Mouse (Mus musculus): ENCODE measurements around the gene Ms4a6c.
"Not testable (repeated sequence)": the region's sequence is repeated elsewhere in the genome, so short reads cannot be mapped to it uniquely, and the experiment has no call there.

The Ms4a6c gene

DNA sequence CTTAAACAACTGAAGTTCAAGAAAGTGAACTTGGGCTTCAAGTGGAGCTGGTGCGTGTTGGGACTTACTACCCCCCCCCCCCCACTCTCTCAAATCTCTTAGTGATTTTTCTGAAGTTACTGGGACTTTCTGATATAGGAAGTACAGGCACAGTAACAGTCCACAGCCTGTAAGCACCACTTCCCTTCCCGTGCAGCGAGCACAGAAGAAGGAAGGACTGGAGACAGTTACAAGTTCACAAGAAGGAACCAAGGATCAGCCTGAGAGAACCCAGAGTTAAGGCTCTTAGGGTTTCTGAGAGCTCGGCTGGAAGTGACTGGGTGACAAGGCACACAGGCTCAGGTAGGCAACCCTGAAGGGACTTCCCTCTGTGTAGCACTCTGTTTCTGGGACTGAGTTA lies at the start of gene Ms4a6c:
Gene Ms4a6c, plus strand, starts transcription at position 152 of the 400 bp plus-strand sequence.
- DNase-seq (ENCODE audit: low read depth, low spot score), result not testable (repeated sequence)

DNA sequence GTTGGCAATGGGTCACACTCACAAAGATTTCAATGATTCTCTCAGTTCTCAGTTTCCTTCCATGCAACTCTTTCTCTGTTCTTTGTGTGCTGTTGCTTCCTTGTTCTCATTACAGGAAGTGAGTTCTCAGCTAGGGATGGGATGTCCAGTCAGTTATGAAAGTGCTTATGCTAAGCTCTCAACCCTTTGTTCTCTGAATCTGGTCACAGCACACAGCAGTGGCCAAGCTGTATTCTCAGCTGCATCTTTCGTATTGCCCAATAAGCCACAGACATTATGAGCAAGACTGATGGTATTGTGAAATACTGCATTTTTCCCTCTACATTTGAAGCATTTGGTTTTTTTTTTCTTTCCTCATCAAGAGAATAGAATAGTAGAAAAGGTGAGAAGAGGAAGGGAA lies 38.0 kb upstream of the Ms4a6c start:
- DNase-seq (ENCODE audit: low read depth, low spot score), result not testable (repeated sequence)

DNA sequence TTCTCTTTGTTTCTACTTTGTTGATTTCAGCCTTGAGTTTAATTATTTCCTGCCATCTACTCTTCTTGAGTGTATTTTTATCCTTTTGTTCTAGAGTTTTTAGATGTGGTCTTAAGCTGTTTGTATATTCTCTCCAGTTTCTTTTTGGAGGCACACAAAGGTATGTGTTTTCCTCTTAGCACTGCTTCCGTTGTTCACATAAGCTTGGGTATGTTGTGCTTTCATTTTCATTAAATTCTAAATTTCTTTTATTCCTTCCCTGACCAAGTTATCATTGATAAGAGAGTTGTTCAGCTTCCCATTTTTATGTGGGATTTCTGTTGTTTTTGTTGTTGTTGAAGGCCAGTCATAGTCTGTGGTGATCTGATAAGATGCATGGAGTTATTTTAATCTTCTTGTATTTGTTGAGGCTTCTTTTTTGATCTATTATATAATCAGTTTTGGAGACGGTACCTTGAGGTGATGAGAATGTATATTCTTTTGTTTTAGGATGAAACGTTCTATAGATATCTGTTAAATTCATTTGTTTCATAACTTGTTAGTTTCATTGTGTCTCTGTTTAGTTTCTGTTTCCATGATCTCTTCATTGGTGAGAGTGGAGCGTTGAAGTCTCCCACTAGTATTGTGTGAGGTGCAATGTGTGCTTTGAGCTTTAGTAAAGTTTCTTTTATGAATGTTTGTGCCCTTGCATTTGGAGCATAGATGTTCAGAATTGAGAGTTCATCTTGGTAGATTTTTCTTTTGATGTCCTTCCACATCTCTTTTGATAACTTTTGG lies 33.9 kb upstream of the Ms4a6c start:
- DNase-seq (ENCODE audit: low read depth, low spot score), result no peak

DNA sequence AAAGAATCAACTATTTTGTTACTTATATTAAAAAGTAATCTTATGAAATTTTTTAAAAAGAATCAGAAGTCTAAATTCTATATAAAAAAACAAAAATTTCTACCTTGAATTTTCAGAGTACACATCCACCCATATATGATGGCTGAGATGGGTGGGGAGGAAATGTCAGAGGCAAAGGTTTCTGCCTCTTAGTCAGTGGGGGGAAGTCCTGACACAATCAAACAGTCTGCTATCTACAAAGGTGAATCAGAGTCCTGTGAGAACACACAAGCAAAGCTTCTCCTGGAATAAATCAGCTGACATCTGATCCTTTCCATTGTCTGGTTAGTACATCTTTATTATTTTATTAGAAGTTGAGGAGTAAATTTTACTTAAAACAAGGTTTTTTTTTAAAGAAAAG lies 25.8 kb upstream of the Ms4a6c start, which contains the start of gene Ms4a4b:
Gene Ms4a4b, plus strand, starts transcription at position 216 of the 400 bp plus-strand sequence.
- DNase-seq (ENCODE audit: low read depth, low spot score), result no peak

DNA sequence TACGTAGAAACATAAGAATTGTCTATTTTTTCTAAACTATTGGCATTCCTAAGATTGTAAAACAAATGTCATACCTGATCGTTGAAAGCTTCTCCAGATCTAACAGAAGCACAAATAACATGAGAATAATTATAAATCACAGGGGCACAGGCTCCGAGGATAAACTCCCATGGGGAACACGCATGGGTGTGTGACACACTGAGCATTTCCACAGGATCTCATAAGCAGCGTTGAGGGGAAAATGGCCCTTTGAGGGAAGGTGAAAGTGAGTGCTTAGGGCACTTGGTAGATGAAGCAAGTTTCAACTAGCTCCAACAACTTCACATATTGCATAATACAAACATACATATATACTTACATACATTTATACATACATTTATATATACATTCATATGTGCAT lies 25.2 kb upstream of the Ms4a6c start:
- no peak for DNase-seq (ENCODE audit: low read depth, low spot score)

DNA sequence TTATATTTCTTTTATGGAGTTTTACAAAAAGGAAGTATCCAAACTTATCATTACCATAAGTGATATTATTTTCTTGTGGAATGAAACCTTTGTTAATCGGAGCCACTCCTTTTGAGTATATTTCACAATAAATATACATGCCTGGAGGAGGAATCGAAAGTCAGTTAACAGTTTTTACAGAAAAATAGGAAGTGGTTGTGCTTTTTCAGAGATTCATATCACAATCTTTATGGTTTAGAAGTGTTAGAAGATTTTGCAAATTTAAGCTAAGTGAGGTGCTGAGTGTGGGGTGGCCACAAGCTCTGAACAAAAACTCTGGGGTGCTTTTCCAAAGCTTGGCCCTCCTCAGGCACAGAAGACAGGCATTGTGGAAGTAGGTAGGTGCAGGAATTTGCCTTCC lies 21.9 kb upstream of the Ms4a6c start:
- DNase-seq (ENCODE audit: low read depth, low spot score), result no peak

DNA sequence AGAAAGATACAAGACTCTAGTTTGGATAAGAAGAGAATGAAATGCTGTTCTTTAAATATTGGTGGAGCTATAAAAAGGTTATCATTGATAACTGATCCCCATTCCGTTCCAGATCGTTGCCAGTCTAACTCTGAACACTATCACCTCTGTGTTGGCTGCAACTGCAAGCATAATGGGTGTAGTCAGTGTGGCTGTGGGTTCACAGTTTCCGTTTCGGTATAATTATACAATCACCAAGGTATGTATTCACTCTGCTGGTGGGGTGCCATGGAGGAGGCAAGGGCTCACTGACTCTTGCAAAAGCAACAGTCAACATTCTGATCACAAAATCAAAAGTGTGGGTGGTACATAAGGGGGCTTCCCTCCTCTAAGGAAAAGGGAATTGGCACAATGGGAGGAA lies 10.1 kb upstream of the Ms4a6c start:
- not testable (repeated sequence) for DNase-seq (ENCODE audit: low read depth, low spot score)

DNA sequence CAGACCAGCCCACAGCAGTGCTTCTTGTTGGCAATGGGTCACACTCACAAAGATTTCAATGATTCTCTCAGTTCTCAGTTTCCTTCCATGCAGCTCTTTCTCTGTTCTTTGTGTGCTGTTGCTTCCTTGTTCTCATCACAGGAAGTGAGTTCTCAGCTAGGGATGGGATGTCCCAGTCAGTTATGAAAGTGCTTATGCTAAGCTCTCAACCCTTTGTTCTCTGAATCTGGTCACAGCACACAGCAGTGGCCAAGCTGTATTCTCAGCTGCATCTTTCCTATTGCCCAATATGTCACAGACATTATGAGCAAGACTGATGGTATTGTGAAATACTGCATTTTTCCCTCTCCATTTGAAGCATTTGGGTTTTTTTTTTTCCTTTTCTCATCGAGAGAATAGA lies 4.4 kb upstream of the Ms4a6c start:
- not testable (repeated sequence) for DNase-seq (ENCODE audit: low read depth, low spot score)

DNA sequence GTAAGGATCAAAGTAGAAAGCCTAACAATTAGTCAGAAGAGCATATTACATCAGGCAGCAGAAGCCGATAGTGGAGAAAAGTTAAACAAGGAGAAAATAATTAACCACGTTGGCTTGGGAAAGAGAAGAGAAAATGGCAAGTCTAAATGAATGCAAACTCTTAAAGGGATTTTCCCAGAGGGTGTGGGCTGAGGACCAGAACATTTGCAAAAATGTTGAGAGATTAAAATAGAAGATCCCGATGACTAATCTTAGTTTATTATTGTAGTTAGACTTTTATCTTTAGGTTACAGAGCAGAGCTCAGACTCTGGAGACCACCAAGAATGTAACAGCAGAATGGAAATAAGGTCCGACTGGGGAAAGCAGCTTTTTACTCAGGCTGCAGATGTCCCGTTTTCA lies 2.7 kb upstream of the Ms4a6c start:
- DNase-seq (ENCODE audit: low read depth, low spot score), result no peak

DNA sequence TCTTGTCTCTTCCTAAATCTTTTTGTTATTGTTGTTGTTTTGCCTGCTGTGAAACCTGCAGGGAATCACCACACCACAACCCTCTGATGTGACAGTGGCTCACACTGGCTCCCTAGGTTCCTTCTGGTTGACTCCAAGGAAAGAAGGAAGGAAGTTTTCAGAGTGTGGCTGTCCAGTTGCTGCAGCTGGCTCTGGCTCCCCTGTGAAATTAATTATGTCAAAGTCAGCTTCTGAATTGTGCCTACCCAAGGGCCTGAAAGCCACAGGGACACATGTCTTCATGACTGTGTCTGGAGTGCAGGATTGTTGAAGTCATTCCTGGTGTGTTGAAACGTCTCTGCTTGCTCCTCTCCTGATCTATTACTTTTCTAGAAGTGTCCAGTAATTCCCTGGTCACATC lies 805 bp upstream of the Ms4a6c start:
- not testable (repeated sequence) for DNase-seq (ENCODE audit: low read depth, low spot score)

DNA sequence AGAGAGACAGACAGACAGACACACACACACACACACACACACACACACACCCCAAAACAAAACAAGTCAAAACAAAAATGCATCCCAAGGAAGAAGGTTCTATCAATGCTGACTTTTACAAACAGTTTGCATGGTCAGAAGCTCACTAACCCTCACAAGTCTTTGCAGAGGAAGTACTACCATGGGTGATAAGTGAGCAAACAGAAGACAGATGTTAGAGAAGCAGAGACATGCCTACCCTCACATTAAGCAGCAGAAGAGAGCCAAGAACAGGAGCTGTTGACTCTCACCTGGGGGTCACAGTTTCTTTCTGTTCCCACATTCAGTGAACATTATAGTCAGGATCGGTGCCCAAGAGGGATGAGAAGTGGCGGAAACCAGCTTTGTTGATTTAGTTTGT lies 10.5 kb downstream of the Ms4a6c start:
- no peak for DNase-seq (ENCODE audit: low read depth, low spot score)

DNA sequence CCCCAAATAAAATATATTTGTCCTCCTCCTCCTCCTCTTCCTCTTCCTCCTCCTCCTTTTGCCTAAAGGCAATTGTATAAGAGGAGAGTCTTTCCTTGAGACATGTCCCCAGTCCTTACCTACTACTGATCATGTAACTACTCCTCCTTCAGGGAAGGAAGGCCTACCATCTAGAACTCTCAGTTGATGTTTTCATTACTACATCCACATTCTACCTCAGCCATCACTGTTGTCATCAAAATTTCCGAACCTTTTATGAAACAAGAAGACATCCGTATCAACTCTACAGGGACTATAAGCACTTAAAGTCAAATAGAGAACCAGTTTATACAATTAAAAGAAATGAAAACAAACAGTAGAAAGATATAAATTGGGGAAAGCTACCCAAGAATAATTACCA lies 13.5 kb downstream of the Ms4a6c start:
- no peak for DNase-seq (ENCODE audit: low read depth, low spot score)

DNA sequence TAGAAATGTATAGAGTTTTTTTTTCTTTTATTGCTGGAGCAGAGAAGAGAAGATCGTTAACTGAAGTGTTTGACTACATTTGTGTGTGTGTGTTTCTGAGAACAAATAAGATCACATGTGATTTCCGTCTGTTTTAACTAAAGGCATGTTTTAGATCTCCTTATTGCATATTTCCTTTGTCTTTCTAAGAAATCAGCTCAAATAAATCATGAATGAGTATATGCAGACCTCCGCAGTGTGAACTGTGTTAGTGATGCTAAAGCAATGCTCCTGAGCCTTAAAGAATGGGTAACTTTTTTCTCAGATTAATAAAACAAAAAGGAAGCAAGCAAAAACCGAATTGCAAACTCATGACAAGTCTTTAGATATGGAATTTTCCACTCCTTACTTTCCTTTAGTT lies 14.8 kb downstream of the Ms4a6c start:
- DNase-seq (ENCODE audit: low read depth, low spot score), result no peak

DNA sequence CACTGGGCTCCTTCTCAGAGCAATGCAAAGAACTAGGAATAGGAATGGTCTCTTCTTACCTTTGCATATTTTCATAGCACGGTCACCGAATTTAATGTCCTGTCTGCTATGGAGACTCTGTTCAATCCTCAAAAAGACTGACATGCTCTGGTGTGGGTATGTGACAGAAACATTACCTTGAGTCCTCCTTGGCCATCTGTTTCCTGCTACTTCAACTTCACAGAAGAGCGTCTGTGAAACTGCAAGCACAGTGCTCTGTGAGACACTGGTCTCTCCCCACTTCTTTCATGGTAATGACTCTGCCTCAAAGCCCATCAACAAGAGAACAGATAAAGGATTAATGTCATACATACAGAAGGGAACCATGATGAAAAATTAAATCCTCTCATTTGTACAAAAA lies 15.2 kb downstream of the Ms4a6c start:
- no peak for DNase-seq (ENCODE audit: low read depth, low spot score)

DNA sequence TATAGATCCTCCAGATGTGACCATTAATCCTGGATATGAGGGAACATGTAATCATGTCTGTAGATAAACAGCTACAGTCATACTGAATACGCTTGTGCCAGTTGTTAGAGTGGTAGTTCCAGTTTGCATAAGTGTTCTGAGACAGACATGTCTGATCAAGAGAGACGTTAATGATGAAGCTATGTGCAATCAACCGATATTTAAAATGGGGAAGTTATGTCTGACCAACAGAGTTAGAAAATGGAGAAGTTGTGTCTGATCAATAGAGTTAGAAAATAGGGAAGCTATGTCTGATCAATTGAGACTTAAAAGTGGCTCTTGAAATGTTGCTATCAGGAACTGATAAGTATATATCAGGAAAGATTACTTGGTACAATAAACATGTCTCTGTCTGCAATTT lies 16.1 kb downstream of the Ms4a6c start:
- no peak for DNase-seq (ENCODE audit: low read depth, low spot score)

DNA sequence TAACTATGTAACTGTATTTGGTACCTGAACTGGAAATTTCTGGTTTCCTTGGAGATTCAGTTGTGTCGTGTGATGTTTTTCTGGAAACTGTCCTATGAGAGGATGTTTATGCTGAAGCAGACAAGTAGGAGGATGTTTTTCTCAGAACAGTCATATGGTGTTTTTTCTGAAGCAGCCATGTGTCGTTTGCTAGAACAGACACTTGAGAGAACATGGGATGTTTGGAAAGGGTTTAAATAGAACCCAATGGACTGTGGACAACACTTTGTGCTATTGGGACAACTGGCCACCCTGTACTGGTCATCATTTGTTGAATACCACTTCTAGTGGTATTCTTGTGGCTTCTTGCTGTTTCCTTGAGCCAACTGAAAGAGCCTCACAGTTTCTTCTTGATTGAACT lies 16.6 kb downstream of the Ms4a6c start, which contains the start of gene Gm8369:
Gene Gm8369, plus strand, starts transcription at position 193 of the 400 bp plus-strand sequence.
- DNase-seq (ENCODE audit: low read depth, low spot score), result no peak

DNA sequence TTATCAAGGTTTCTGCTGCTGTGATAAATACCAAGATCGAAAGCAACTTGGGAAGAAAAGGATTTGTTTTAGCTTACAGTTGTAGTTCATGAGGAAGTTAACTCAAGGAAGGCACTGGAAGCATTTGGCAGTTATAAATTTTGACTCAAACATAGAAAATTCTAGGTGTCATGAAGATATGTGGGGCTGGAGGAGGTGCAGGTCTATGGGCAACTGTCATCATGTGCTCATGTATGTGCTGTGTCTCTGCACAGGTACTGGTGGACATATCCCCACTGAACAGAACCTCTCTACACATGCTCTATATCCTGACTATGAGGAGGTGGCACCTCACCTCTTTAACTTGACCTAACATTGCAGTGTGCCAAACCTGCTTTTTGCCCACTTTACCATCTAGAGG lies 17.4 kb downstream of the Ms4a6c start:
- no peak for DNase-seq (ENCODE audit: low read depth, low spot score)

DNA sequence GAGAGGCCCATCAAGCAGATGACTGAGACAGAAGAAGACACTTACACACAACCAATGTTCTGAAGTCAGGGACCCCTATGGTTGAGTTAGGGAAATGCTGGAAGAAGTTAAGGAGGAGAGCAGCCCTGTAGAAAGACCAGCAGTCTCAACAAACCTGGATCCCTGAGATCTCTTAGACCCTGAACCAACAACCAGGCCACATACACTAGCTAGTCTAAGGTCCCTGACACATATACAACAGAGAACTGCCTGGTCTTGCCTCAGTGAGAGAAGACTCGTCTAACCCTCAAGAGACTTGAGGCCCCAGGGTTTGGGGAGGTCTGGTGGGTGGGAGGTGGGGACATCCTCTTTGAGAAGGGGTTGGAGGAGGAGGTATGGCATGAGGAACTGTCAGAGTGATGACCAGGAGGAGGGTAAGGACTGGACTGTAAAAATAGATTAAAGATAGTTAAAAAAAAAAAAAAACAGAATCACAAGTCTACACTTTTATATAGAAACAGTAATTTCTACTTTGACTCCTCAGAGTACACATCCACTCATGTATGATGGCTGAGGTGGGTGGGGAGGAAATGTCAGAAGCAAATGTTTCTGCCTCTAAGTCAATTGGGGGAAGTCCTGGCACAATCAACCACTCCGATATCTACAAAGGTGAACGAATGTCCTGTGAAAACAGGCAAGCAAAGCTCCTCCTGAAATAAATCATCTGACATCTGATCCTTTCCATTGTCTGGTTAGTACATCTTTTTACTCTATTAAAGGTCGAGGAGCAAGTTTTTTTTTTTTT lies 22.4 kb downstream of the Ms4a6c start:
- DNase-seq (ENCODE audit: low read depth, low spot score), result no peak

DNA sequence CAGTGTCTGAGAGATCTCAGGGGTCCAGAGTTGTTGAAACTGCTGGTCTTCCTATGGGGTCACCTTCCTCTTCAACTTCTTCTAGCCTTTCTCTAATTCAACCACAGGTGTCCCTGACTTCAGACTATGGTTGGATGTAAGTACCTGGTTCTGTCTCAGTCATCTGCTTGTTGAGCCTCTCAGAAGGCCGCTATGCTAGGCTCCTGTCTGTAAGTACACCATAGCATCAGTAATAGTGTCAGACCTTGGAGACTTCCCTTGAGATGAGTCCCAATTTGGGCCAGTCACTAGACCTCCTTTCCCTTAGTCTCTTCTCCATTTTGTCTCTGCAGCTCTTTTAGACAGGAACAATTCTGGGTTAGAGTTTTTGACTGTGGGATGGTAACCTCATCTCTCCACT lies 23.5 kb downstream of the Ms4a6c start:
- DNase-seq (ENCODE audit: low read depth, low spot score), result no peak

DNA sequence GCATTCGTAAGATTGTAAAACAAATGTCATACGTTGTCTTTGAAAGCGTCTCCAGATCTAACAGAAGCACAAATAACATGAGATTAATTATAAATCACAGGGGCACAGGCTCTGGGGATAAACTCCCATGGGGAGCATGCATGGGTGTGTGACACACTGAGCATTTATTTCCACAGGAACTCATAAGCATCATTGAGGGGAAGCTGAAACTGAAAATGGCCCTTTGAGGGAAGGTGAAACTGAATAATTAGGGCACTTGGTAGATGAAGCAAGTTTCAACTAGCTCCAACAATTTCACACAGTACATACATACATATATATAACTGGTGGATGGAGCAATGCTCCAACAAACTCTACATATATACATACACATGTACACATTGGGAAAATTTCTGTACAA lies 25.4 kb downstream of the Ms4a6c start:
- no peak for DNase-seq (ENCODE audit: low read depth, low spot score)

DNA sequence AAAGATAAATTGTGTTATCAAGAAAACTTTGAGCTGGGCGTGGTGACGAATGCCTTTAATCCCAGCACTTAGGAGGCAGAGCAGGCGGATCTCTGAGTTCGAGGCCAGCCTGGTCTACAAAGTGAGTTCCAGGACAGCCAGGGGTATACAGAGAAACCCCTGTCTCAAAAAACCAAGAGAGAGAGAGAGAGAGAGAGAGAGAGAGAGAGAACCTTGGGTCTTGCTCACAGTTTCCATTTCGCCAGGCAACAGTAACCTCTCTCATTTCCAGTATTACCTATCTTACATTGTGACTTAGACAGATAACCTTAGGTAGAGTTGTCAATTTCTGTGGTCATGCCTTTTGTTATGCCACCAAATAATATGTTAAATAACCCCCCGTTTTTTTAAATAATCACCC lies 27.2 kb downstream of the Ms4a6c start:
- DNase-seq (ENCODE audit: low read depth, low spot score), result no peak

DNA sequence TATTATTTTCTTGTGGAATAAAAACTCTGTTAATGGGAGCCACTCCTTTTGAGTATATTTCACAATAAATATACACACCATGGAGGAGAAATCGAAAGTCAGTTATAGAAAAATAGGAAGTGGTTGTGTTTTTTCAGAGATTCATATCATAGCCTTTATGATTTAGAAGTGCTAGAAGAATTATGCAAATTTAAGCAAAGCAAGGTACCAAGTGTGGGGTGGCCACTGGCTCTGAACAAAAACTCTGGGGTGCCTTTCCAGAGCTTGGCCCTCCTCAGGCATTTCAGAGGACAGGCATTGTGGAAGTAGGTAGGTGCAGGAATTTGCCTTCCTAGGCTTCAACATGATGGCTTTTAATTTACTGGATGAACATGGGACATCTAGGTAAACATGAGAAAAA lies 28.1 kb downstream of the Ms4a6c start:
- not testable (repeated sequence) for DNase-seq (ENCODE audit: low read depth, low spot score)

DNA sequence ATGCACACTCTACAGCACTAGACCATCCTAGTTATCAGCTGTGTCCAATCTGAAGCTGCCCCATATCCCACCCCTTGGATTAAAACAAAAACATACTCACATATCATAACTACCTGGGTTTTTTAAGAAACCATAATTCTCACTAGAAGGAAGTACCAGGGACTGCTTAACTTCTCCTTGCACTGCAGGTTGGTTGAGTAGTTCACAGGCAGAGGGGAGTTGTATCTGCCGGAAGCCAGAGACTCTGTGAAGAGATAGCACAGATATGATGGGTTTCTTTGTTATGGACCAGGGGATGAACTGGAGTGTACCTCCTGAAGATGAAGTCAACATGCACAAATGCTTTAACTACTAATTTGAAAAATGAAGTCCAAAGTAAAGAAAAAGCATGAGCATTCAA lies 31.6 kb downstream of the Ms4a6c start:
- DNase-seq (ENCODE audit: low read depth, low spot score), result no peak
